Mouse (Mus musculus): ENCODE measurements at regions not wholly inside any gene's neighbourhood (a gene's known extent, or its start where the extent isn't known, plus 50 kb on each side); places are given as distances from the start of the nearest gene placed in this dataset.

- TF ChIP-seq POLR2A (IDR thresholded peaks at IDR 0.05; ENCODE audit: insufficient read length, low read depth) (no peak), USF1 (IDR thresholded peaks at IDR 0.05; ENCODE audit: low read depth) (no peak), TCF12 (IDR thresholded peaks at IDR 0.05; ENCODE audit: insufficient read depth, poor library complexity, severe bottlenecking) (no peak), MYOD1 (IDR thresholded peaks at IDR 0.05; ENCODE audit: control insufficient read depth in 1 of 3, insufficient read length in 2 of 3, low read depth in 2 of 3) (no peak), SRF (IDR thresholded peaks at IDR 0.05; ENCODE audit: control insufficient read depth, insufficient read length, low read depth) (no peak), MAX (IDR thresholded peaks at IDR 0.05; ENCODE audit: low read depth) (no peak)
Measured at GRCm38 (mm10) chr8:80189797-80190509, 132.1 kb upstream of the Hhip start.
